28 mouse cellular contexts compared by ENCODE assay signal in genomic region chr17:33058791-33059190, GRCm38 (mm10). TPM values are rescaled to one million over a fixed set of nuclear protein-coding genes. Genes with fewer than 3 reads are reported as not detected.
DNase-seq lines count a peak whose midpoint lies in the region; ATAC-seq and TF ChIP-seq lines count a peak whose summit lies in the region.
"Had no signal": no experiment of that assay in that cellular context is flagged by ENCODE, and none has a peak within 500 bp of the region (broad histone marks: within the 10 kb centered on the region; RNA-seq: fewer than 3 reads in every experiment).

No protein-coding gene starts in this region.

- no peak overlapping the region for H3K4me2 ChIP-seq in lung, postnatal 0 days (replicated peaks; ENCODE audit: low read depth, low read length)
- H3K4me2 ChIP-seq: embryonic facial prominence, embryonic 12.5 days; hindbrain, embryonic 13.5 days had no signal

- TF ChIP-seq CTCF in lung, postnatal 0 days (IDR thresholded peaks at IDR 0.05), result peak; percentile 49

- no peaks in the 10 kb centered on the region for H3K36me3 ChIP-seq in lung, postnatal 0 days (ENCODE audit: insufficient read depth, low read length)
- no peaks in the 10 kb centered on the region for H3K36me3 ChIP-seq in embryonic facial prominence, embryonic 10.5 days (replicated peaks)
- H3K36me3 ChIP-seq: embryonic facial prominence, embryonic 12.5 days; hindbrain, embryonic 13.5 days; midbrain, embryonic 10.5 days had no signal

- H3K9me3 ChIP-seq in lung, postnatal 0 days (ENCODE audit: low read length), result no peaks in the 10 kb centered on the region
- no peaks in the 10 kb centered on the region for H3K9me3 ChIP-seq in embryonic facial prominence, embryonic 10.5 days
- H3K9me3 ChIP-seq: embryonic facial prominence, embryonic 12.5 days; hindbrain, embryonic 13.5 days; midbrain, embryonic 10.5 days had no signal

- no peaks in the 10 kb centered on the region for H3K4me1 ChIP-seq in lung, postnatal 0 days (ENCODE audit: insufficient read depth, low read depth, low read length)
- no peaks in the 10 kb centered on the region for H3K4me1 ChIP-seq in embryonic facial prominence, embryonic 10.5 days
- H3K4me1 ChIP-seq: embryonic facial prominence, embryonic 12.5 days; hindbrain, embryonic 13.5 days had no signal

- no peak for TF ChIP-seq EP300 in lung, postnatal 0 days (IDR thresholded peaks at IDR 0.05)

- DNase-seq in CD4-positive, CD25-positive, alpha-beta regulatory T cell, adult 2 months (ENCODE audit: low read depth, low spot score), result peak; percentile 12
- DNase-seq in lung, postnatal 0 days (ENCODE audit: low spot score), result peak; percentile 53
- DNase-seq in lung, postnatal 4 days, result no peak
- peak; percentile 35 for DNase-seq in 3T3-L1 (ENCODE audit: low read depth, low spot score)
- peak; percentile 6 for DNase-seq in brain, adult 2 months (ENCODE audit: low read depth, low spot score)
- no peak for DNase-seq in embryonic facial prominence, embryonic 10.5 days (ENCODE audit: low spot score)
- DNase-seq in retina, embryonic 14.5 days (ENCODE audit: low spot score), result no peak
- DNase-seq: adrenal gland, postnatal 14 days; cerebellum, adult 11-12 months; cerebellum, postnatal 14 days; gastrocnemius, adult 2 months; kidney, adult 8-10 months; kidney, postnatal 14 days; layer of hippocampus, postnatal 36 days; right cerebral cortex, adult 18-20 months; thymus, postnatal 4 days had no signal

- no peak overlapping the region for H3K27ac ChIP-seq in lung, postnatal 0 days (ENCODE audit: low read length)
- H3K27ac ChIP-seq in embryonic facial prominence, embryonic 10.5 days (replicated peaks), result no peak overlapping the region
- H3K27ac ChIP-seq: embryonic facial prominence, embryonic 12.5 days; gastrocnemius, adult 2 months; hindbrain, embryonic 13.5 days; midbrain, embryonic 10.5 days had no signal

- ATAC-seq in CD4-positive, CD25-positive, alpha-beta regulatory T cell, adult 4 months, result no peak
- ATAC-seq in lung, postnatal 0 days, result no peak

- WGBS in lung, postnatal 0 days, result 4% methylated on average over 1 of the region's 1 CpGs
- WGBS in embryonic facial prominence, embryonic 10.5 days, result 20% methylated on average over 1 of the region's 1 CpGs

- H3K4me3 ChIP-seq in lung, postnatal 0 days (ENCODE audit: low read depth, low read length), result no peak overlapping the region
- no peak overlapping the region for H3K4me3 ChIP-seq in embryonic facial prominence, embryonic 10.5 days
- H3K4me3 ChIP-seq: embryonic facial prominence, embryonic 12.5 days; gastrocnemius, adult 2 months; hindbrain, embryonic 13.5 days; midbrain, embryonic 10.5 days had no signal

- H3K27me3 ChIP-seq in lung, postnatal 0 days (replicated peaks; ENCODE audit: insufficient read depth, low read length), result no peaks in the 10 kb centered on the region
- H3K27me3 ChIP-seq in embryonic facial prominence, embryonic 10.5 days (replicated peaks; ENCODE audit: low read depth, poor library complexity, severe bottlenecking), result no peaks in the 10 kb centered on the region
- H3K27me3 ChIP-seq: embryonic facial prominence, embryonic 12.5 days; hindbrain, embryonic 13.5 days had no signal

- no peak overlapping the region for H3K9ac ChIP-seq in lung, postnatal 0 days (replicated peaks; ENCODE audit: low read depth)
- H3K9ac ChIP-seq: embryonic facial prominence, embryonic 12.5 days; hindbrain, embryonic 13.5 days had no signal

RNA-seq across cellular contexts. Expression of gene 4921501E09Rik, which starts 9.1 kb away (rescaled TPM):
- not detected for polyA plus RNA-seq in CD4-positive, CD25-positive, alpha-beta regulatory T cell, adult 4 months (2017; shearing (Covaris generic))
- polyA plus RNA-seq in lung, postnatal 0 days (2015; fragmentation: Nextera tagmentation; extraction: Ambion mirVana), result not detected in 2 replicates
- polyA plus RNA-seq in embryonic facial prominence, embryonic 10.5 days (2016; fragmentation: Nextera tagmentation; extraction: Ambion mirVana), result not detected in 2 replicates
- polyA plus RNA-seq: embryonic facial prominence, embryonic 12.5 days; forebrain, embryonic 11.5 days; heart, embryonic 14.5 days; hindbrain, embryonic 13.5 days; limb, embryonic 11.5 days; liver, adult 2 months; liver, embryonic 16.5 days; midbrain, embryonic 10.5 days; midbrain, postnatal 0 days; neural tube, embryonic 14.5 days; stomach, embryonic 16.5 days had no signal

RNA-seq across cellular contexts. Expression of gene Zfp763, which starts 25.6 kb away (rescaled TPM):
- polyA plus RNA-seq in CD4-positive, CD25-positive, alpha-beta regulatory T cell, adult 4 months (2017; shearing (Covaris generic)), result 1 to 10 TPM; 7.8 to 9.7 TPM
- 6.9 and 7.6 TPM in 2 replicates for polyA plus RNA-seq in lung, postnatal 0 days (2015; fragmentation: Nextera tagmentation; extraction: Ambion mirVana)
- 15.3 and 18.4 TPM in 2 replicates for polyA plus RNA-seq in embryonic facial prominence, embryonic 10.5 days (2016; fragmentation: Nextera tagmentation; extraction: Ambion mirVana)

RNA-seq across cellular contexts. Expression of gene Zfp563, which starts 30.3 kb away (rescaled TPM):
- 1 to 10 TPM; 6.5 to 7.0 TPM for polyA plus RNA-seq in CD4-positive, CD25-positive, alpha-beta regulatory T cell, adult 4 months (2017; shearing (Covaris generic))
- polyA plus RNA-seq in lung, postnatal 0 days (2015; fragmentation: Nextera tagmentation; extraction: Ambion mirVana), result 6.8 and 7.6 TPM in 2 replicates
- polyA plus RNA-seq in embryonic facial prominence, embryonic 10.5 days (2016; fragmentation: Nextera tagmentation; extraction: Ambion mirVana), result 7.3 and 7.5 TPM in 2 replicates

Comparison
In these comparisons a context has a peak if more than half of its experiments do, and no peak if none do; other contexts are left out.
1. DNase-seq: peak in CD4-positive, CD25-positive, alpha-beta regulatory T cell, adult 2 months (single experiment), lung, postnatal 0 days (single experiment), 3T3-L1 (single experiment) and brain, adult 2 months (single experiment); none in lung, postnatal 4 days (0 of 2), embryonic facial prominence, embryonic 10.5 days (single experiment) and retina, embryonic 14.5 days (single experiment).